Mouse (Mus musculus) layer of hippocampus, postnatal 36 days (tissue): ENCODE results near the gene Dock2. TPM values are rescaled to one million over a fixed set of nuclear protein-coding genes. Genes with fewer than 3 reads are reported as not detected.

Experiments used
- DNase-seq, 2 experiments: peaks; one replicate each; pipeline ENCODE4 v3.0.0; 2022
- total RNA-seq, 2 experiments: library from RNA; stranded (reverse); gene quantifications; 2 replicates each; pipeline ENCODE4 v1.2.3; 2021

Gene Dock2
- total RNA-seq, 2 experiments from 2014 or later, result 2.2 to 3.0 TPM

DNA sequence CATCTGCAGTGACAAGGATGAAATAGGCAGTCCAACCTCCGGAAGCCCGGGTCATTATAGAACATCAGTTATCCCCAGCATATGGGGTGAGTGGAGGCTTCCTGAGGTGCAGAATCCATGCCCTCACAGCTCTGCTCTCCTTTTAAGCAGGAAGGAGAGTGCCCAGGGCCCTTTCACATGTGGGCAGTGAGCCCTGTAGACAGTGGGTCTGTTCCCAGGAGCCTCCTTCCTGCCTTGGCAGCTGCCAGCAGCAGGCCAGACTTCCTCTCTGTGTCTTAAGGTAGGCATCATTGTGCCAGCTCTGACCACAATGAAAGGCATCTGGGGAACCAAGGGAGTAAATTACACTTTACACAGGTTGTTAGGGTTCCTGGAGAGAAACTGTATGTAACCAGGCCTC lies 14.3 kb downstream of the Dock2 start:
- DNase-seq, result no peak

DNA sequence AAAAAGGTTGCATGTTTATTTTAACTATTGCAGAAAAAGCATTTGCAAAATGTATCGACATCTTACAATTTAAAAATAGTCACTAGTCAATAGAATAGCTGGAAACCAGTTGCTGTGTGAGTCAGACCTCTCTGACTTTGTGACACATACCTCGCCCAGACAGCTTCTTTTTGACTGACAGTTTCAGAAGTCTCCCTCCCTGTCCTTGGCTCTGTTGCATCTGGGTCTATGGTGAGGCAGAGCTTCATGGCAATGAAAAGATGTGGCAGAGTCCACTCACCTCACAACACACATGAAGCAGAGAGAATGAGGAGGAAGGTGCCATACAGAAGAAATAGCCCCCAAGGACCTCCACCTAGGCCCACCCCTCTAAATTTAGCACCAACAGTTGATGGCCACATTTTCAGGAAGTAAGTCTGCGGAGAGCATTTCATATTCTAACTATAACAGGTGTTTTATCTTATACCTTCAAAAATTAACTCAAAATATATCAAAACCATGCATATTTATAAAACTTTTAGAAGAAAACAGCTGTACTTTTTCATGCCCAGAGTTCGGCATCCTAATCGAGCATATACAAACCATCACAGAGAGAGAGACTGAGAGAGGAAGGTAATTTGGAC lies 19.8 kb downstream of the Dock2 start:
- no peak for DNase-seq

DNA sequence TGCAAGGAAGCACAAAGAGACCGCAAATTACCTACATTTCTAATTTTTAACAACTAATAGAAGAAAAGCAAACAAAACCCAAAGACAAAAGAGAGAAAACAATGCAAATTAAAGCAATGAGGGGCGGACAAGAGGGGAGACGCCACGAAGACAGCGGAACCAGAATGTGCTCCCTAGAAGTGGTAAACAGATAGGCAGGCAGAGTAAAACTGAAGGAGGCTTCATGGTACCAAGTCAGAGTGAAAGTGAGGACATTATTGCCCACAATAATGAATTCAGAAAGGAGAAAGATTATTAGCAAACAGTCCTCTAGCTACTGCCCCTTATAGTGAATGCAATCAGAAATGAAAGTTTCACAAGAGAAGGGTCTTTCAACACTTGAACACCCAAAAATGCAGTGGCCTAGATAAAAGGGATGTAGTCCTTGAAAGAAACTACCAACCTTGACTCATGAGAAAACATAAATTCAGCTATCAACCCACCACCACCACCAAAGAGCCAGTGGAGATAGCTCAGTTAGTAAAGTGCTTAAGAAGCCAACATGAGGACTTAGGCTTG lies 21.0 kb downstream of the Dock2 start:
- no peak for DNase-seq

DNA sequence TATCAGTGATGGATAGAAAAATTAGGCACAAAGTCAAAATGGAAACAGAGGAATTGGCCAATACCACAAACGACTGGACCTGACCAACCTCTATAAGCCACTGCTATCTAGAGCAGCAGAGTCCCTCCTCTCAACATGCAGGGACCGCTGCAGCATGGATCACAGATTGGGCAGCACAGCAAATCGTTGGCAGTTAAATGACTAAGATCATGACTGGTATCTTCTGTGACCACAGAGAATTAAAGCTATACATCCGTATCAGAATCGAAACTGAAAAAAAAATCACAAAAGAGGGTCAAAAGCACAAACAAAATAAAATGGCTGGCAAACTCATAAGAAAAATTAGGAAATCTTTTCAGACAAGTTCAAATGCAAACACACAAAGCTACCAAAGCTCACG lies 21.6 kb downstream of the Dock2 start:
- DNase-seq, result no peak

DNA sequence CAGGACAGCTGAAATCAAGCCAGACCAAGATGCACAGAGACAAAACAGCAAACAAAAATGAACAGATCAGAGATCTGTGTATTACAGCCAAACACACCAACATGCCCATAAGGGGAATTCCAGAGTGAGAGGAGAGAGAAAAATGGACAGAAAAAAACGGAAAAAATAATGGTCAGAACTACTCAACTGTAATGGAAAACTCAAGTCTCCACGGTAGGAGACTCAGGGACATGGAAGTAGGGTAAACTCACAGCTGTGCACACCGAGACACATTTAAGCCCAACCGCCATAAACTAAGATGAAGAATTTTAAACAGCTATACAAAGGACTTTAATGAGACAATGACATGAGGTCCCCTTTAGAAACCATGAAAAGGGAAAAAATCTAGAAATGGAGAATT lies 24.1 kb downstream of the Dock2 start:
- no peak for DNase-seq

DNA sequence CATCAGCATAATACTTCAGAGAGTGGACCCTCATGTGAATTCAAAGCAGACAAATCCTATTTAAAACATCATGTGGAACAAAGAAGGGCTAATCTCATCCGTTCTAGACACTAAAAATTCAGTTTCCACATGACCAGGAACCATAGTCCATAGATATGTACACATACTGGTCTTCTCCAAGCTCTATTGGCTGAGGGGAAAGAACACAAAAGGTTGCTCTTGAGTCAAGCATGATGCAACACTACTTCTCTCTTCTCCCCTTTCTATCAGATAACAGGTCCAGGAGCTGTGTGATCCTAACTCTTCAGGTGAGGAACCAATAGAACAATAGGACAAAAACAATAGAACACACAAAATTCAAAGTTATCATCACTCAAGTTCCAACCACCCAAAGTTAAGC lies 42.6 kb downstream of the Dock2 start:
- no peak for DNase-seq

DNA sequence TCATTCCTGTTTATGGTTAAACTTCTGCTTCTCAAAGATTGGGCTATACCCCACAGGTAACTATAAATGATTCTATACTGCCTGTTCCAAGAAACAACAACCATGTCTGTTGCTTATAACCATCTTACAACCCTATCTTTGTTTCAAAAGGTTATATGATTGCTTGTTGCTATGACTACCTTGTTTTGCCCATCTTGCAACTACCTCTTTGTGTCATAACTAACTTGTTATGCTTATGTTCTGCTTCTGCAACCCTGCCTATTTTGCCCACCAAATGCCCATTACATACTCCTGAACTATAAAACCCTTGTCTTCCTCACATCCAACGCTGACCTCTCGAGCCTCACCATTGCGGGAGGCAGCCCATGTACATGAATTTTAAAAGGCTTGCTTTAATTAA lies 43.9 kb downstream of the Dock2 start:
- no peak for DNase-seq

DNA sequence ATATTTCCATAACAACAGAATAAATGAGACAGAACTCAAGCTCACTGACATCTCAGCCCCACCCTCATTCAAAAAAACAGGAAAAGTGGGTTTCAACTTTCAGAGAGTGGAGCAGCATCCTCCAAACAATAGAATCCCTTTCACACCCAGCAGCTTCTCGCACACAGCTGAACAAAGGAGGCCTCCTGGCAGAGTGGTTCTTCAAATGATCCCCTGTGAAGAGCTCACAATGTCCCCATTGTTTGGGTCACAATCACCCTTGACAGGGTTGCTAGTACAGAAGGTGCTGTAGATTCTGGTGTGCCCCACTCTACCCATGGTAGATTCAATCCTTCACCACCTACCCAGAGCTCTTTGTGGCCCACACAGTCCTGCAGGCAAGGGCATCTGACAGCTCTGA lies 44.7 kb downstream of the Dock2 start:
- DNase-seq, result peak in 1 of 2 experiments; percentile 6

DNA sequence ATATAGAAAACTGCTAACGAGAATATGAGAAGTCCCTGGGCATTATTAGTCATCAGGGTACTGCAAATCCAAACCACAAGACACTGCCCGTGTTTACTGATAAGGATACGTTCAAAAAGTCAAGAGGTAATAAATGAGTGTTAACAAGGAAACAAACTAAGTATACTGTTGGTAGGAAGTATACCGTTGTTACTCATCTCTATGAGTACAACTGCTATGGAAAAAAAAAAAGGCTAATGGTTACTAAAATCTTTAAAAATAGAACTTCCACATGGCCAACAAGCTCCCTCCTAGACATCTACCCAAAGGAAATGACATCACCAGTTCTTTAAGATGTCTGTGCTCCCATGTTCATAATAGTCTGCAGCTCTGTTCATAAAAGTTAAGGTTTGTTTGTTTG lies 46.5 kb downstream of the Dock2 start:
- DNase-seq, result no peak

DNA sequence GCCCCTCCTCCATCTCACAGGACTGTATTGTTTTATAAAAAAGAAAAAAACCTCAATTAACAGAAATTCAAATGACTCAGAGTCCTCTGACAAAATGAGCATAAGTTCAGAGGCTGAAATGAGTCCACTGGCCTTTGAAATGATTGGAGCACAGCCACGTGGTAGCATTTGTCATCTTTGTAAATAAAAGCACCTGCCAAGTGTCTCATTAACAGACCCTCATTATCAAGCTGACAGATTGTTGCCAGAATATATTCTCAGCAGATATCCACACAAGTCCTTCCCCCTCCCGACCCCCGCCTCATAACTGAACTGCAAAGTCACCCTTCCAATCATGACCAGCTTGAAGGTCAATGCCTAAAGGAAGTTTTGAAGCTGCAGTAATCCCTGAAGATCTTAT lies 49.7 kb downstream of the Dock2 start:
- no peak for DNase-seq

DNA sequence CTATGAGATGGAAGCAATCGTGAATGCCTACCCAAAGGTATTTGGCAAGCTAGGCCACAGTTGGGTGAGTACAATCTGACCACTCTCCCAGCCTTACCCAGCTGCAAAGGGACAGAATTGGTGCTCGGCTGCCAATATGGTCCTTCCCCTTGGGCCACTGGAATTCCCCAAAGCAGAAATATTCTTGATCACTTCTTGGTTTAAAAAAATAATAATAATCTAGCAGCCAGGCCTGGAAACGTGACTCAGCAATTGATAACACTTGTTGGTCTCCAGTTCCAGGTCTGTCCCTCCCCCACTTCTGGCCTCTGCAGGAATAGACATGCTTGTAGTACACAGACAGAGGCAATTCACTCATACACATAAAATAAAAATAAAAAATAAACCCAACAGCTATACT lies 56.2 kb downstream of the Dock2 start:
- DNase-seq, result no peak

DNA sequence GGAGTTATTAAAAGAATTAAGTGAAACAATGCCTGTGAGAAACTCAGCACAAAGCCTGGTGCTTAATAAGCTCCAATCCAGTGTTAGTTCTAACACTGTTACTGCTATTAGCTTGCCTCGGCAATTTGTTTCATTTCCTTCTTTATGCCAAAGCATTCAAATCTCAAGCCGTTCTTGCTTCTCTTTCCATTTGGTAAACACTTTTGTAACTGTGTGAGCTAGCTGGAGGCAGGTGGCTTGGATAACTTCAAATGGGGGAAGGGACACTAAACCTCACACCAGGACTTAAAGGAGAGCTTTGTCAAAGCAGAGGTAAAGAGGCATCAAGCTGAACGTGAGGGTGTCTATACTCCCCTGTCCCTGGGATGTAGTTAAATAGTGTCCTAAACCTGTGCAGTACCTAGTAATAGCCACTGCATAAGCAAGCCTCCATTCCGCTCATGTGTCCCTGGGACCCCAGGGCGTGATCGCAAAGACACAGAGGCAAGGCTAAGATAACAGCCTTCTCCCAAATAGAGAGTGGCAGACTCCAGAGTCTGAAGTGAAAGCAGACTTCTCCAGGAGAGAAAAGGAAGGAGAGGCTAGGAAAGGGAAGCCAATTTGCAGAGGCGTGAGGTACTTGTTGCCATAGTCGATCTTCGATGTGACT lies 56.9 kb downstream of the Dock2 start:
- DNase-seq, result no peak

DNA sequence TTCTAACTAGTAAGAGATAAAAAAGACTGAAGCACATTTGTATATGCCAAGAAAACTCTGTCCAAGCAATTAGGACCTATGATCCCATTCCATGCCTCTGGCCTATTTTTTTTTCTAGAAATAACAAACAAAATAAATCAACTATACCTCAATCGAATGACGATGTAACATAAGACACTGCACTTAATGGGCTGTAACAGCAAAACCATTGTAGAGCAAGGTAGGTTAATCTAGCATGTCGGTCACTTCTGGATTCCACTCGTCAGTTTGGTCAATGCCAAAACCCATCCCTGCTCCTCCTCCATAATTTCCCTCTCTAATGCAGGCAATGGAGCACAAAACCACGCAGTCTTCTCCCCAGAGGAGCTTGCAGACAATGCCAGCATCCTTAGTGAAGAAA lies 70.3 kb downstream of the Dock2 start:
- no peak for DNase-seq

DNA sequence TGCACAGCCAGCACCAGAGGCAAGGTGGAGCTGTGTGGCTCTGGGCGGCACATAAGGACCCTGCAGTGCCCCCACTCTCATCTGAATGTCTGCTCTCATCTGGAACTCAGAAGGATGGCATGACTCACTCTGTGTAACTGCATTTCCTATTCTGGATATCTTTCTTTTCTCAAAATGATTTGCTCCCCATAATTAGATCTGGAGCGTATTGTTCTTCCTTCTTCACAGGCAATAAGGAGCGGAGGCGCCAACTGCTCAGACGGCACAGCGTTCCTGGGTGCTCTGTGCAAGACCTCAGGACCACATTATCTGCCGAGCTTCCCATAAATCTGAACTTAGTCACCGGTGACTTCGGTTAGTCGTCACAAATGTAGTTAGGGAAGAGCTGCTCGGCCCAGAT lies 75.4 kb downstream of the Dock2 start:
- peak in 1 of 2 experiments; percentile 13 for DNase-seq

DNA sequence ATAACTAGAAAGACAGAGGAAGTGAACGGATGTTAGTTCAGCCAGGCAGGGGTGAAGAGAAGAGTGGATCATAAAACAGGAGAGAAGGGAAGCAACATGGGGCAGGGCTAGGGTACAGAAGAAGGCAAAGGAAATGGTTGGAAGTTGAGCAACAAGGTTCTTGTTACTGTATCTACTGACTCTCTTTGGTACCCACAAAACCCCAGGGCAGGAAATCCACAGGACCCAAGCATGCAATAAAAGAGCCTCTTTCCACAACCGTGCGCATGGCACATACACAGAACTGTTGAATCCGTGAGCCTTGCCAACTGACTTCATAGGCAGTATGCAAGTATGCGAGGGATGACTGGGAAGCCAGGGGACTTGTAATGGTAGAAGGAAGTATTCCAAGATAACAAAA lies 76.3 kb downstream of the Dock2 start:
- no peak for DNase-seq

DNA sequence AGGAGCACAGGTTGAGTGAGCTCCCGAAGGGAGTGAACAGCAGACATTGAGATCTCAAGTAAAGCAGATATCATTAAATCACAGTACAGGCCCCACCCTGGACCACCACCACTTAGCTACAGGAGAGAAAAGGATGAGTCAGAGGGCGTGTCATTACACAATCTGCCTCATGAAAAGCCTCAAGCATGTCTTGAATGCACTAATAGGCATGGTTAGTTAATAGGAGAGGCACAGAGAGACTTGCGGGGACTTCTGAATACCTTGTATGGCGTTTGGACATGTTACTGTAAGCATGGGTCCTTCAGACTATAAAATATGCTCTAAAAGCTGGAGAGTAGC lies 78.6 kb downstream of the Dock2 start:
- DNase-seq, result no peak

DNA sequence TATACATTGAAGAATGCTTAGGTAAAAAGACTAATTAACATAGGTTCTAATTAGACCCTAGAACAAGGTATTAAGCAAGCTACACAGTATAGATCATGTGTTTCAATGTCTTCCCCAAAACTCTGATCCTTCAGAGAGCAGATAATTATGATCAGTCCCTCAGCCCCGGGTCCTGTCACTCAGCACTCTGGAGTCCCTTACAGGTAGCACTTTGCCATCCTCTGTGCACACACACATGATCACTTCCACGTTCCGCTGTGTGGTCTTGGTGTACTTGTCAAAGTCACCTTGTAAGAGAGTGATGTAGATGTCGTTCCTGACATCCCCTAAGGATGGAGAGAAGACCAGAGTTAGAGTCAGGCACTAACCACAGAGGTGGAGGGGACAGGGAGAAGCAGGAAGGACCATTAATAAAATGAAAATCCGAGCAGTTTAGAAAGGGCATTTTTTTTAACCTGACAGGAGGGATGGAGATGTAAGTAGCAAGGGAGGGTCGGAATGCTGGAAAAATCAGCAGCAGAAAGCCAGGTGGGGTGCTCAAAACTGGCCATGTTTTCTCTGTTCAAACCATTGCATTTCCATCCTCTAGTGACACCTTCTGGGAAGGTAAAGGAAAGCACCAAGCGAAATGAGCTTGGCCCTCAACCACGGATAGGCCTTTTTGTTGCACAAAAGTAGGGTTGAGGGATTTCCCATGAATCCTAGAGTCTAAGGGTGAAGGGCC lies 79.1 kb downstream of the Dock2 start:
- no peak for DNase-seq

DNA sequence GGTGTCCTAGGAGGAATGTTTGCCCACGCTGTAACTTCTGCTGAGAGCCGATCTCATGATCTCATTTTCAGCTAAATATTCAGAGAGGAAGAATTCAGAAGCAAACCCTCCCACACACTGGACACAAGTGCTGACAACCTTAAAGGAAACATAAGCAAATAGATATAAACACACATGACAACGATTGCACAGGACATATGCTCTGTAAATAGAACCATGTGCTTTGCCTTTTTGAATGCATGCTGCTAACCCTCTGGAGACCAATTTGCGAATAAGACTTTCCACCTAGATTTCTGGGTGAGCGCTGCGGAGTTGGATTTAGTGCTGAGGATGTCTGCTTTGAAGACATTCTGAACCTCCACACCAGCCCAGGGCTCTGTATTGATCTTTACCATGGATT lies 79.8 kb downstream of the Dock2 start:
- DNase-seq, result no peak

DNA sequence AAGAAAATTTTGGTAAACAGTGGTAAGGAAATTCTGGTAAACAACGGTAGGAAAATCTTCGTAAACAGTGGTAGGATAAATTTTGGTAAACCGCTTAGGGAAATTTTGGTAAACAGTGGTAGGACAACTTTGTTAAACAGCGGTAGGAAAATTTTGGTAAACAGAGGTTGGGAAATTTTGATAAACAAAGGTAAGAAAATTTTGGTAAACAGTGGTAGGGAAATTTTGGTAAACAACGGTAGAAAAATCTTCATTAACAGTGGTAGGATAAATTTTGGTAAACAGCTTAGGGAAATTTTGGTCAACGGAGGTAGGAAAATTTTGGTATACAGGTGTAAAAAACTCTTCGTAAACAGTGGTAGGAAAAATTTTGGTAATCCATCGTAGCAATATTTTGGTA lies 101.9 kb downstream of the Dock2 start:
- DNase-seq, result no peak

DNA sequence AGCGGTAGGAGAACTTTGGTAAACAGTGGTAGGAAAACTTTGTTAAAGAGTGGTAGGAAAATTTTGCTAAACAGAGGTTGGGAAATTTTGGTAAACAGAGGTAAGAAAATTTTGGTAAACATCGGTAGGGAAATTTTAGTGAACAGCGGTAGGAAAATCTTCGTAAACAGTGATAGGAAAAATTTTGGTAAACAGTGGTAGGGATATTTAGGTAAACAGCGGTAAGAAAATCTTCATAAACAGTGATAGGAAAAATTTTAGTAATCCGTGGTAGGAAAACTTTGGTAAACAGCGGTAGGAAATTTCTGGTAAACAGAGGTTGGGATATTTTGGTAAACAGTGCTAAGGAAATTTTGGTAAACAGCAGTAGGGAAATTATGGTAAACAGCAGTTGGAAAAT lies 239.1 kb downstream of the Dock2 start:
- no peak for DNase-seq

DNA sequence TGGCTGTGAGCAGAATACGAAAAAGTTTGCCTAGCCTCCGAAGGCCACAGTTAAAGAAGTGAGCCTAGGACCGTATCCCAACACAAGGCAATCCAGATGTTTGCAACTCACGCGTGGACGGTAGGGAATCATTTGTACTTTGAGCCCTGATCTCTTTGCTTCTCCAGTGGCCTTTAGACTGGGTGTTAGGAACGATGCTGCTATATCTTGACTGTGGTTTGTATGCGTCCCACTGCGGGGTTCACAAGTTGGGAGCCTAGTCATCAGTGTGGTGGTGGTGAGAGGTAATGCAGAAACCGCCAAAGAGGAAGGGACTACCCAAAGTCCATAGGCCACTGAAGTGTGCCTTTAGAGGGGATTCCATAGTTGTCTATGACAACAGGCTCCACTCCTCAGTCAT lies 251.6 kb downstream of the Dock2 start:
- DNase-seq, result no peak

DNA sequence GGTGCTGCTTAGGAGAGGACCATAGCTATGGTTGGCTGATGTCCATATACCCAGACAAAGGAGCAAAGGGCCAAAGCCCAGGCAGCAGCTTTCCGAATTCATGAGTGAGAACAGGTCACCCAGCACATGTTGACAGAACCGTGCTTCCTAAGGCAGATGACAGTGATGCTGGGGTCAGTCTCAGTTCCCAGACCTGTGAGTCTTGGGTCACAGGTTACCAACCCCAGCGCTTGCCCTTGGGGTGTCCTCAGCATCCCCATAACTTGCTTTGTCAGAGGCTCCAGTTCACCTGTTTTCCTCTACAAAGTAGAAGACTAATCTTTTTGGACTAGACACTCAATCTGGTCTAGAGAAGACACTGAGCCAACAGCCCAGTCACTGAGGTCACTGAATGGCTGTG lies 252.7 kb downstream of the Dock2 start:
- DNase-seq, result no peak

DNA sequence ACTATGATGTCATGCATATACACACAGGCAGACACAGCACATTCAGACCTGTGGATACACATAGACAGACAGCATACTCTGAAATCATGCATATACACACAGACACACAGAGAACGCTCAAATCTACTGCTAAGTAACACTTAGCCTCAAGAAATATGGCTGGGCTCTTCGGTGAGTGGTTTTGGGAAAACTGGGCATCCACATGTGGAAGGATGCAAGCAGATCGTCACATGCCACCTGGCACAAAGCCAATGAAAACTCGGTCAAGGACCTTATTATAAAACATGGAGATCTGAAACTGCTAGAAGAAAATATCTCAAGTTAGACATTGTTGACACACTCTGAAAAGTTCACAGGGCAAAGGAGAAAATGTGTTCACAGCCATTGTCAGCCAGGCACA lies 255.7 kb downstream of the Dock2 start:
- DNase-seq, result no peak

DNA sequence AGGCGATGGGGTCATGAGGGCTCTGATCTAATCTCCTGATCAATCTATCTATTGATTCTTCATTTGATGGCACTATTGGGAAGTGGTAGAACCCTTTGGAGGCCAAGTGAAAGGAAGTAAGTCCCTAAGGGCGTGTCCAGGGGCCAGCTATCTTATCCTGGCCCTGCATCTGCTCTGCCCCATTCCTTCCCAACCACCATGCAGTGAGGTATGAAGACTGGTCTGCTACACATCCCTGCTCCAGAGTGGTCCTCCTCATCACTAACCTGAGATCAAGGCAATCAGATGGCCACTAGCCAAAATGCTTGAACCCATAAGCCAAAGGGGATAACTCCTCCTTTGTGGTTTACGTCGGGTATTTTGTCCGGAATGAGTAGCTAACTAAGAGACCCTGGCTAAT lies 256.5 kb downstream of the Dock2 start:
- no peak for DNase-seq
